Mouse (Mus musculus) liver, postnatal 0 days (tissue): ENCODE data around the gene Flt3. TPM values are rescaled to one million over a fixed set of nuclear protein-coding genes. Genes with fewer than 3 reads are reported as not detected.

Source experiments
- ATAC-seq: fragments of 200-750 bp; cut with Nextera tagmentation; 2 replicates; pipeline ENCODE4 v1.8.0; 2017; ENCODE audit warnings: mild to moderate bottlenecking, moderate library complexity
- DNase-seq: peaks from one replicate; pipeline ENCODE4 v3.0.0-alpha.2; 2016
- H3K27ac ChIP-seq: fragments of 300-500 bp; sonication (generic); 2 replicates; pipeline ENCODE4 v1.5.1; 2014; ENCODE audit warnings: antibody characterized with exemption, moderate library complexity, mild to moderate bottlenecking, low read depth
- H3K27me3 ChIP-seq: fragments of 300-500 bp; sonication (generic); 2 replicates; pipeline ENCODE4 v1.6.1; 2014; ENCODE audit warnings: low read length, control low read depth, mixed read lengths; ENCODE audit not compliant: insufficient read depth
- H3K36me3 ChIP-seq: fragments of 300-500 bp; sonication (generic); replicated peaks from 2 replicates; pipeline ENCODE4 v1.6.1; 2014; ENCODE audit warnings: mild to moderate bottlenecking, control low read depth, low read length, moderate library complexity, mixed read lengths; ENCODE audit not compliant: insufficient read depth
- H3K4me1 ChIP-seq: fragments of 300-500 bp; sonication (generic); 2 replicates; pipeline ENCODE4 v1.6.1; 2014; ENCODE audit warnings: antibody characterized with exemption, mild to moderate bottlenecking, control low read depth; ENCODE audit not compliant: insufficient read depth
- H3K4me2 ChIP-seq: fragments of 300-500 bp; sonication (generic); 2 replicates; pipeline ENCODE4 v1.6.1; 2014; ENCODE audit warnings: low read depth, mild to moderate bottlenecking, low read length, moderate library complexity, mixed read lengths
- H3K4me3 ChIP-seq: fragments of 300-500 bp; sonication (generic); 2 replicates; pipeline ENCODE4 v1.5.1; 2014; ENCODE audit warnings: low read depth, low read length
- H3K9ac ChIP-seq: fragments of 300-500 bp; sonication (generic); replicated peaks from 2 replicates; pipeline ENCODE4 v1.6.1; 2014; ENCODE audit warnings: mild to moderate bottlenecking, moderate library complexity
- H3K9me3 ChIP-seq: fragments of 300-500 bp; sonication (generic); 2 replicates; pipeline ENCODE4 v1.6.1; 2016; ENCODE audit warnings: mild to moderate bottlenecking, control low read depth, low read length, mixed read lengths
- CTCF ChIP-seq: sonication (generic); IDR thresholded peaks from 2 replicates; pipeline ENCODE4 v1.5.1; 2016; ENCODE audit warnings: antibody characterized with exemption, low read depth
- EP300 ChIP-seq: IDR thresholded peaks from 2 replicates; pipeline ENCODE4 v1.6.1; 2016; ENCODE audit warnings: antibody characterized with exemption, low read depth, mild to moderate bottlenecking
- WGBS: fragments of 180-500 bp; shearing (Covaris S2); extraction: QIAGEN DNeasy Blood & Tissue Kit; methylation state at CpG from one replicate; pipeline ENCODE4 v1.1.7; 2014; ENCODE audit not compliant: insufficient replicate concordance; 5-methylcytosine and 5-hydroxymethylcytosine counted together
- polyA plus RNA-seq: library from polyadenylated mRNA; unstranded; fragments of >200 nt; fragmentation: Nextera tagmentation; extraction: Ambion mirVana; gene quantifications from 2 replicates; pipeline ENCODE4 v1.2.1, GENCODE M21; 2015

Gene Flt3
- polyA plus RNA-seq, 1 experiment from 2014 or later, result 1.5 TPM

- no peak overlapping the region for H3K9ac ChIP-seq
- ATAC-seq, result no peak
- no peak overlapping the region for H3K27ac ChIP-seq
- H3K9me3 ChIP-seq, result no peaks in the 10 kb centered on the region
- H3K27me3 ChIP-seq, result peaks cover 96% of the 10 kb centered on the region
- no peaks in the 10 kb centered on the region for H3K36me3 ChIP-seq
- no peak for DNase-seq
- WGBS, result 12% methylated on average over 9 of the region's 9 CpGs
- no peak for TF ChIP-seq CTCF
- TF ChIP-seq EP300, result no peak
- 0 out of 2 replicates have a peak, but pooled peaks cover 2% of the 10 kb centered on the region for H3K4me1 ChIP-seq
- H3K4me3 ChIP-seq, result no peak overlapping the region
- no peak overlapping the region for H3K4me2 ChIP-seq
Measured at GRCm38 (mm10) chr5:147308451-147308850, 91.8 kb downstream of the Flt3 start.

DNA sequence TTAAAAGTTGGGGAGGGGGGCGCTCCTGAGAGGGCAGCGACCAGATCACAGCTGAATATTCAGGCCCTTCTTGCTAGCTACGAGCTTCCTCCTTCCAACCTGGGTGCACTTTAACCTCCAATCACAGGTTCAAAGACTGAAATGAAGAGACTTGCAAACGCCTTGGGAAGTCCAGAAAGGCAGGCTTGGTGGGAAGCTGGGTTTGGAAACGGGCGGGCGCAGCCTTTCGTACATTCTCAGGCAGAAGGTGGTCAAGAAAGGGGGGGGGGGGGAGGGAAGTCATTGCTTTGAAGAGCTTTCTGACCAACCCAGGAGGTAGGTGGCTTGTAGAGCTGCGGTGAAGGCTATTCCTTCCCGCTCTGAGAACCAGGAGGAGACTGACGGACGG lies 92.9 kb downstream of the Flt3 start:
- Histone ChIP-seq H3K9me3 (no peaks in the 10 kb centered on the region), H3K27ac (no peak overlapping the region), H3K4me1 (0 out of 2 replicates have a peak, but pooled peaks cover 2% of the 10 kb centered on the region), H3K9ac (no peak overlapping the region), H3K4me3 (no peak overlapping the region), H3K36me3 (no peaks in the 10 kb centered on the region), H3K4me2 (no peak overlapping the region), H3K27me3 (peaks cover 97% of the 10 kb centered on the region)
- TF ChIP-seq CTCF (no peak), EP300 (no peak)
- DNase-seq (no peak), ATAC-seq (no peak)
- 5% methylated on average over 12 of the region's 12 CpGs for WGBS

GRCm38 (mm10) chr5:147306638-147307397 lies 93.5 kb downstream of the Flt3 start, which contains the start of gene Cdx2:
Gene Cdx2 (minus strand): TSS chr5:147307270.
- Histone ChIP-seq H3K27ac (no peak within 1 kb of the TSS), H3K4me1 (0 out of 2 replicates have a peak, but pooled peaks cover 2% of the 10 kb centered on the region), H3K9me3 (no peaks in the 10 kb centered on the region), H3K27me3 (peaks cover 97% of the 10 kb centered on the region), H3K36me3 (no peaks in the 10 kb centered on the region), H3K4me2 (no peak within 1 kb of the TSS), H3K9ac (no peak within 1 kb of the TSS), H3K4me3 (peak within 1 kb of the TSS; percentile 17; the same call in 1 of the 2 replicates)
- WGBS, result 2% methylated on average over 60 of the region's 63 CpGs
- DNase-seq (no peak), ATAC-seq (peak; percentile 25; the same call in 1 of the 2 replicates)
- TF ChIP-seq CTCF (no peak), EP300 (no peak)

DNA sequence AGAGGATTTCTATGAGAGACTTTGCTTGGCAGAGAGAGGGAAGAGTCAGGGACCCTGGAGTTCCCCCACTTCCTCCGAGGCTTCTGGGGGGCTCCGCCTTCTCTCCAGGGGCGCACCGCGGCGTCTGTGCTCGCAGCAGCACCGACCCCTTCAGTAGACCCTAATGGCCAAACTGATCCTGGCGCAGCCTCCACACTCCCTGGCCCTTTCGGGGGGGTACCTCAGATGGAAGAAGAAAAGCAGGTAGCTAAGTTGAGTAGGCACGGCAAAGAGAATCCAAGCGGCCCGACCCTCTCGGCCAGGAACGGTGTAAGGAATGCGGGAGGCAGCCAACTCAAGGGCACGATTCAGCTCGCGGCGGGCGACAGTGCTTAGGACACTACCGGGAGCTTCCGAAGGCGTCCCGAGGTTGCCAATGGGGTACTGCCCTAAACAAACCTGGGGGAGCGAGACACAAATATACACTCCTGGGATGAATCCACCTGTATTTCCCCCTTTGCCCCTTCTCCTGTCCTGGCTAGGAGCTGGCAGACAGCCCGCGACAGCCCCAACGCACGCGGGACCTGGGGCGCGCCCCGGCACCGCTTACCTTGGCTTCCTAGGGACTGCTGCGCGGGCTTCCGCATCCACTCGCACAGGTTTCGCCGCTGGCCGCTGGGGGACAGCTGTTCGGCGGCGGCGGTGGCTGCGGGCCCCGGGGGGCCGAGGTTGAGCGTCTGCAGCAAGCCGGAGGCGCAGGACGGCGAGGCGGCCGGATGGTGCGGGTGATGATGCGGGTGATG lies 94.2 kb downstream of the Flt3 start:
- Histone ChIP-seq H3K36me3 (no peaks in the 10 kb centered on the region), H3K27ac (no peak overlapping the region), H3K4me2 (no peak overlapping the region), H3K4me1 (peaks cover 6% of the 10 kb centered on the region; the same call in 1 of the 2 replicates), H3K4me3 (peak overlapping the region; percentile 17; the same call in 1 of the 2 replicates), H3K9me3 (no peaks in the 10 kb centered on the region), H3K9ac (no peak overlapping the region), H3K27me3 (peaks cover 97% of the 10 kb centered on the region)
- ATAC-seq (no peak), DNase-seq (peak; percentile 17)
- TF ChIP-seq EP300, result no peak
- TF ChIP-seq CTCF, result no peak
- WGBS, result under 1% methylated on average over 58 of the region's 58 CpGs

- Histone ChIP-seq H3K4me2 (no peak overlapping the region), H3K27ac (no peak overlapping the region), H3K9me3 (no peaks in the 10 kb centered on the region), H3K36me3 (no peaks in the 10 kb centered on the region), H3K27me3 (peaks cover 97% of the 10 kb centered on the region), H3K4me1 (peaks cover 12% of the 10 kb centered on the region), H3K9ac (no peak overlapping the region), H3K4me3 (no peak overlapping the region)
- TF ChIP-seq CTCF (no peak), EP300 (no peak)
- WGBS, result 4% methylated on average over 16 of the region's 16 CpGs
- no peak for DNase-seq
- no peak for ATAC-seq
Measured at GRCm38 (mm10) chr5:147305166-147305565, 95.1 kb downstream of the Flt3 start.

DNA sequence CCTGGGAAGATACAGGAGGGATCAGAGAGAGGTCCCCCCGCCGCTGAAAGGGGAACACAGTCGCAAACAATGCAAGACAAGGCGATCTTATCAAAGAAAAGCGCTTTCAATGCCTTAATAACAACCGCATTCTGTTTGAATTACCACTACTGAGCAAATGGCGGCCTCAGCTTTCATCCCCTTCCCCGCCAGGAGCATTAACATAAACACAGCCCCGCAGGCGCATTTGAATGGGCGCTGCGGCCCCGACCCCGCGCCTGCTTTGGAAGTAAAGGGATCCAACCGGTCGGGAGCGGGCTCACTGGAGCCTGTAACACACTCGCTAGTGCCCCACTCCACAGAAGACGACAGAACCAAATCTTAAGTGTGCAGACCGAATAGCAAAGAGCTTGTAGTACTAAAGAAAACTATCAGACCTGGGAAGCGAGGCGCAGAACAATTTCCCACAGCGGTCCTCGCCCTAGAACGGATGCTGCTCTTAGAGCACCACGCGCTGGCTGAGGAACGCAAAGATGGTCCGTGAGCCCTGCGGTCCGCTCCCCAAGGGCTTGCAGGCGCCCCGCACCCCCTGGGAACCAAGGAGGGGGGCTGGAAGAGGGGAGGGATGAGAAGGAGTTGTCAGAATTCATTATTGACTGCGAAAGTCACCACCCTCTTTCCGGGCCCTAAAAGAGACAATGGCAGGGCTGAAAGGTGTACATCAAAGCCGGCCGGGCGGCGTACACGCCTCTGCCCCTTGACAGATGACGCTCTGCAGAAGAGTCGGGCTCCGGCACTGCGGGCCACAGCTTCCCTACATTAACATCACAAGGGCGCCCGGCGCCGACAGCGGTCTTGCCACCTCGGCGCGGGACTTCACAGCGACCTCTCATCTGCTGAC lies 95.8 kb downstream of the Flt3 start:
- no peak overlapping the region for H3K27ac ChIP-seq
- H3K4me3 ChIP-seq, result no peak overlapping the region
- DNase-seq (peak; percentile 12), ATAC-seq (no peak)
- no peaks in the 10 kb centered on the region for H3K36me3 ChIP-seq
- no peak overlapping the region for H3K4me2 ChIP-seq
- H3K27me3 ChIP-seq, result peaks cover 99% of the 10 kb centered on the region
- WGBS, result 2% methylated on average over 54 of the region's 54 CpGs
- H3K4me1 ChIP-seq, result peaks cover 17% of the 10 kb centered on the region
- H3K9me3 ChIP-seq, result no peaks in the 10 kb centered on the region
- no peak overlapping the region for H3K9ac ChIP-seq
- TF ChIP-seq CTCF (no peak), EP300 (no peak)
